Mouse (Mus musculus) monocyte, adult 5-6 weeks (primary cell): ENCODE measurements around the gene Adprh. TPM values are rescaled to one million over a fixed set of nuclear protein-coding genes. Genes with fewer than 3 reads are reported as not detected.
"Not testable (repeated sequence)": the region's sequence is repeated elsewhere in the genome, so short reads cannot be mapped to it uniquely, and the experiment has no call there.

Source experiments
- ATAC-seq: fragments of 153-309, 156-312 bp; replicated peaks from 2 replicates; pipeline ENCODE4 v1.8.0; 2017; ENCODE audit warnings: mild to moderate bottlenecking; ENCODE audit not compliant: low TSS enrichment, insufficient number of reproducible peaks, severe bottlenecking, poor library complexity, low FRiP score
- total RNA-seq: library from RNA; stranded (forward); fragments of 200-1000, 200-491, 200-594 nt; gene quantifications from 3 replicates; pipeline ENCODE4 v1.2.3, GENCODE M21; 2017

The Adprh gene
- total RNA-seq, 1 experiment from 2014 or later, result 16.7 TPM

DNA sequence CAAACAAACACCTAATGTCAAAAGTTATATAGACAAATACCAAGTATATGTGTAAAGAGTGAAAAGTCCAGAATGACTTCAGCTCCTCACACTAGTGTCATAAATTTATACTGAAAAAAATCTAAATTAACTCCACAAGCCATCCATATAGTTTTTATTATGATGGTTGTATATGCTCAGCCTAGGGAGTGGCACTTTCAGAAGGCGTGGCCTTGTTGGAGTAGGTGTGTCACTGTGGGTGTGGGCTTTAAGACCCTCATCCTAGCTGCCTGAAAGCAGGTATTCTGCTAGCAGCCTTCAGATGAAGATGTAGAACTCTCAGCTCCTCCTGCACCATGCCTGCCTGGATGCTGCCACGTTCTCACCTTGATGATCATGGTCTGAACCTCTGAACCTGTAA is 6.4 kb downstream of the Adprh start:
- not testable (repeated sequence) for ATAC-seq

DNA sequence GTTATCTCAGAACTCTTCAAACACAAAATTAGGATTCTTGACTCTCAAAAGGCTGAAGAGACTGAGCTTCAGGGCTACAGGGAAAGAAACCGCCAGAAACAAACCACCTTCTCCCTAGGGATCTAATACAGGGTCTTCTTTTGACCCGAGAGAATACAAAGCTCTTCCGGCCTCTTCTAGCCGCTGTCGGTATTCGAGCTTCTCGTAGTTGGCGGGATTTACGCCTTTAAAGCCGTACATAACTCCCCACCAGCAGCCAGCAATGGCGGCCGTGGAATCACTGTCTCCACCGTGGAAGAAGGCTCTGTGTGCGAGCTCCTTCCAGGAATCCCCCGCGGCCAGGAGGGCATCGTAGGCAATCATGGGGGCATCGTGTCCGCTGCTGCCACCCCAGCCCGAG is 6.9 kb downstream of the Adprh start:
- no peak for ATAC-seq

DNA sequence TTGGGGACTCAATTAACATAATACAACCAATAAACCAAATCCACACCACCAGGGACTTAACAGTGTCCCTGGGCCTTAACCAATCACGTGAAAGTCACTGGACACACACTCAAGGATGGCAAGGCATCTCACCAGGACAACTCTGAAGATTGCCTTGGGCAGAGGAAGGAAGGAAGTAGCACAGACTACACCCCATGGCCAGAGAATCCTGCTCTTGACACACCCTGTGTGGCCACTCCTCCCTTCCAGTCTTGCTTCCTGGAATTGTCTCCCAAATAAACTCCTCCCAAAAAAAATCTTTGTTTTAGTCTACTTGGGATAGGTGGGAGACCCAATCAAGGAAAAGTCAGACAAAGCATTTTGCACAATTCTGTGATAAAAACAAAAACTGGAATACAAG is 7.5 kb downstream of the Adprh start:
- ATAC-seq, result no peak

DNA sequence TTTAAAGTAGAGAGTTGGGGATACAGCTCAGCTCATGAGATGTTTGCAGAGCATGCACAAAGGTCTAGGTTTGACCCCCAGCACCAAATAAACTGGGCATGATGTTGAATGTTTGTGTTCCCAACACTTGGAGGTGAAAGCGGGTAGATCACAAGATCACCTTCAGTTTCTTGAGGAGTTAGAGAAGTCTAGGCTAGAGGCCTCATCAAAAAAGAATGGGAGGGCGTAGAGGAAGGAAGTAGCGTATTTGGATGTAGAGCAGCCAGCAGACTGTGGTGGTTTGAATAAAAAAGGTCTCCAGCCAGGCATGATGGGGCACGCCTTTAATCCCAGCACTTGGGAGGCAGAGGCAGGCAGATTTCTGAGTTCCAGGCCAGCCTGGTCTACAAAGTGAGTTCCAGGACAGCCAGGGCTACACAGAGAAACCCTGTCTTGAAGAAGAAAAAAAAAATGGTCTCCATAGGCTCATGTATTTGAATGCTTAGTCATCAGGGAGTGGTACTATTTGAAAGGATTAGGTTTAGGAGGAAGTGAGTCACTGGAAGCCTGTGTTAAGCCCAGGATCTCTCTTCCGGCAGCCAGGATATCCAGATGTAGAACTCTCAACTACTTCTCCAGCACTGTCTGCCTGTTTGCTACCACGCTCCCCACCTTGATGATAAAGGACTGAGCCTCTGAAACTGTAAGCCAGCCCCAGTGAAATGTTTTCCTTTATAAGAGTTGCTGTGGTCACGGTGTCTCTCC is 8.6 kb downstream of the Adprh start:
- ATAC-seq, result no peak

DNA sequence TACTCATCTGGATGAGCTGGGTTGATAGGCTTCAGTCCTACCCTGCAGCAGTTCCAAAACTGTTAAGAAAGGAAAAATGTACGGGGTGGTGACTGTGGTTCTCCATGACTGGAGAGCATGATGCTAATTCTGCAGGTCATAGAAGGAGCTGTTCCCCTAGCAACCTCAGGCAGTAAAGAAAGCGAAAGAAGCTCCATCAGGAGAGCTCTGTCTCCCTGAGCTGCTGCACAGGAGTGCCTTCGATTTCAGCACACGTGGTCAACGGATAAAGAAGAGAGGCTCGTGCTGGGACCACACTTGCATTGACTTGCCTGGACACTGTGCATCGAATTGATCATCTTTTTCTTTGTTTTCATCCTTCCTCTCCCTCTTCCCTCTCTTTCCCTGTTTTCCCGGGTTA is 10.3 kb downstream of the Adprh start:
- no peak for ATAC-seq

DNA sequence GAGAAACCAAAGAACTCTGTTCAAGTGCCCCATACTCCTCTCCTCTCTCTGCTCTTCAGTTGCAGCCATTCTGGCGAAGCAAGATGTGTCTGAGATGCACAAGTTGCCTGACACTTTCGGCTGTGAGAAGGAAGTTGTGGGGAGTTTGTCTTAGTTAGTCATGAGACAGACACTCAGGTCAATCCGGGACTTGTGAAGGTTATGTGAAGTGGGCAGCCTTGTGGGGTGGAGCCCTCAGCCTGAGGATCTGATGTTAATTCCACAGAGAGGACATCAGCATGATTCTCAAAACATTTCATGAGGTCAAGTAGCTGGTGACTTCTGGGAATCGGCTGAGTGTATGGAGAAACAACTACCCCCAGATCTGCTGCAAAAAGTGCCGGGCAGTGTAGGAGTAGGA is 10.9 kb downstream of the Adprh start:
- no peak for ATAC-seq

DNA sequence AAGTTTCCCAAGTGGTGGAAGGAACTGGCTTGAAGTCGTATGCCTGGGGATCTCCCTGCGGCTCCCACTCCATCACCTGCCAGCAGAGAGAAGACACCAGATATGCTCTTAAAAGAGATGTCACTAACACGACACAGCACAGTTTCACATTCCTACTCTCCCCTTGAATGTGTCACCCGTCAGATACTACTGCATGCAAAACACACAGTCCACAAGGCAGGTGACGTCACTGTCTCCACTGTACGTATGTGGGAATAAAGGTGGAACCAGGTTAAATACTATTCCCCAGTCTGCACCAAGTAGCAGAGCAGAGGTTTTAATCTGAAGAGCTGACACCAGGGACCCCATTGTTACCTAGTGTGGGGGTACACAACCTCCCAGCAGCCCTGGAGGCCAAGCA is 12.1 kb downstream of the Adprh start:
- no peak for ATAC-seq

DNA sequence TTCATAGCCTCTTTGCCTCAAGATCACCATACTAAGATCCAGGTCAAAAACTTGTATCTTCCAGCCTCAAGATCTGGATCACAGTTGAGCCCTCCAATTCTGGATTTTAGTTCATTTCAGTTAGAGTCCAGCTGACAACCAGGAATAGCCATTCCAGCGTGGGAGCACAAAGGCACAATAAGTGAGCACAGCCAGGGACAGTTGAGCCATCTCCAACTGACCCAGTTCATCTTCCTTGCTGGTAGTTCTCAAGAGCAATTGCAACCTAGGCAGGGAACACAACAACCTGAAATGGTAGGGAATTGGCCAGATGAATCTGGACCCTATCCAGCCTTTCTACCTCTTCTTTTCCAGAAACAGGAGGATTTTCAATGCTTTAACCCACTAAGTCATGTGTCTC is 13.3 kb downstream of the Adprh start:
- no peak for ATAC-seq

DNA sequence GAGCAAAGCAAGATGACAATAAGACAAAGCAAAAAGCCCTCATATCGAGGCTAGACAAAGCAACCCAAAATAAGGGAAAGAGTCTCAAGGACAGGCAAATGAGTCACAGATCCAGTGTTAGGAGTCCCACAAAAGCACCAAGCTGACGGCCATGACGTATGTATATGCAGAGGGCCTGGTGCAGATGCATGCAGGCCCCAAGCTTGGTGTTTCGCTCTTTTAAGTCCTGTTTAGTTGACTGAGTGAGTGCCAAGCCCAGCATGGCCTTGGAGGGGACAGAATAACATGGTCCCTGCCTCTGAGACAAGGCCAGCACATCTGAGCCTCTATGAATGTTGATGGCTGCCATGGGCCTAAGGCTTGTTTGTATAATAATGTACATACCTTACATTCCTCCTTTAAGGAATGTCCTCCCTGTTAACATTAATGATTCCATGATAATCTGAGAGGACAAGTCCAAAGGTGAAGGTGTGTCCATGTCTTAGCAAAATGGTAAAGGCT is 18.2 kb downstream of the Adprh start:
- ATAC-seq, result no peak

DNA sequence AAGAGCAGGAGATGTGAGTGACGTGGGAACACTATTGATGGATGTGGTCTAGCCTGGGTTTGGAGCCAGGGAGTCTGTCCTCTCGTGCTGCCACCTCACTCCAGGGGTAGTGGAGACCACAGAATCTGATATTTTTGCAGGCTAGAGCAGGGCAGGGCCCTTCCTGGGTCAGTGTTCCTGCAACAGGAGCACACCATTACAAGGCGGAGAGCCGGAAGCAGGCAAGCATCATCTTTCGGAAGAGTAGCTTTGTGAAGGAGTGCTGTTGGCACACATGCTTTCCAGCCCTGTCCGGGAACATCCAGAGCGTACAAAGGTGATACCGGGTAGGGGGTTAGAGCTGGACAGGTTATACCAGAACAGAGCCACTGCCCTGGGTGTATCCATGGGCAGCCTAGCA is 19.0 kb downstream of the Adprh start:
- no peak for ATAC-seq

DNA sequence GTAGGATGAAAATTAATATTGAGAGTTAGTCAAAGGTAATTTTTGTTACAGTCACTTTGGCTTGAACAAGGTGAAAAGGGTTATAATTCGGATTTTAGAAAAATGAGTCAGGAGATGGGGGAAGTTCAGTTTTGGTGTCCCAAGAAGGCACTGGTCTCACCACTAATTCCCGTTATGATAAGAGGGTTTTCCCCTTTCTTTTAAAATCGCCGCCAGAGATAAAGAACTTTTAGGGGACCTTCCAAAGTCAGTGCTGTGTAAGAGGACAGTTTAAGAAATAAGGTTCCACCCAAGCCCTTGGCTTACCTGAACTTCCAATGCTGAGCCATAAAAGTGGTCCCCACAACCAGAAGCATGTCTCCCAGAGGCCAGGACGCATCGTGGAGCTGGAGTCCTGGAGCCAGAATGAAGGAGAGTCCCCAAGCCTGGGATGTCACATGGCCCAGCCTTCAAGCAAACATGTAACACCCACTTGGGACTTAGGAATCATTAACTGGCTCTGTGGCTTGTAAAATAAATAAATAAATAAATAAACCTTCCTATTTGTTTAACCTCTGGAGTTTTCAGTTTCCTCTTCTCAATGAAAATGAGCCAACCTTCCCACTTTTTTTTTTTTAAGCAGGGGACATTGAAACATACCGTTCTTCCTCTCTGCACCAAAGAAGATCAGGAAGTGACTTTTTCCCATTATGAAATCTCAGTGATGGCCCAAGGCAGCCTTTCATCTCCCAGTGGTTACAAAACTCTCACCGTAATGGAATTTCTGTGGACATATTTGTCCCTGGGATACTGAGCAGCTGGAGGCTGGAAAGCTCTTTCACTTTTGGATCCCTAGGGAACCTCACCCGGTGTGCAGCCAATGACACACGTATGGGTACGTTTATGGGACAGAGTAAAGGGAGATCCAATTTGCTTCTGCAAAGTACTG is 19.7 kb downstream of the Adprh start, which contains the start of gene Pla1a:
Pla1a (minus strand) TSS at position 648 of the 928 bp plus-strand sequence.
- no peak for ATAC-seq

DNA sequence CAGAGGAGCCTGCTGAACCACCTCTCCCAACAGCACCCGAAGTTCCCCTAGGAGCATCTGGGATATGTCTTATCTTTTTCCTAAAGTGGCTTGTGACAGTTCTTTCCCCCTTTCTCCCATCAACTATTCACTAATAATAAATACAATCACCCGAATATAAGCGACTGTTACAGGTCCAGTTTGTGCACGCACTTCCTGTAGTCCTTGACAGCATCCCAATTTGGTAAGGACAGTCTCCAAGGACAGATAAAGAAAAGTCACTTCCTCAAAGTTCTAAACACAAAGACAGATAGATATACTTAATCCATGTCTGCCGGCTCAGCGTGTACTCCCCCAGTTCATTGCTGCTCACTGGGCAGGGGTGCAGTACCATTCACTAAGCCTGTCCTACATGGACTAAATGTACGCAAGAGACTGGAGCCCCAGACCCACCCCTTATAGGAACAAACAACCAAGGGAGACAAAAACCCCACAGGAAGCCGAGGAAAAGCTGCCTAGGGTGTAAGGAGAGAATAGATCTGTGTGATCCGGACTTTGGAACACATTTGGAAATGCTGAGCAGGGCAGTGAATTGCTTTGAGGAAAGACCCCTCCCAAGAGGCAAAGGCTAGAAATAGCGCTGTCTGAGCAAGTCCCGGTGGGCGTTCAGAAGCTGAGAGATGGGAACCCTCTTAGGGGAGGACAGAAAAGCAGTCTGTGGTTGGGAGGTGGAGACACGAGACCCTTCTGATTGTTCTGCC is 20.9 kb downstream of the Adprh start:
- no peak for ATAC-seq

DNA sequence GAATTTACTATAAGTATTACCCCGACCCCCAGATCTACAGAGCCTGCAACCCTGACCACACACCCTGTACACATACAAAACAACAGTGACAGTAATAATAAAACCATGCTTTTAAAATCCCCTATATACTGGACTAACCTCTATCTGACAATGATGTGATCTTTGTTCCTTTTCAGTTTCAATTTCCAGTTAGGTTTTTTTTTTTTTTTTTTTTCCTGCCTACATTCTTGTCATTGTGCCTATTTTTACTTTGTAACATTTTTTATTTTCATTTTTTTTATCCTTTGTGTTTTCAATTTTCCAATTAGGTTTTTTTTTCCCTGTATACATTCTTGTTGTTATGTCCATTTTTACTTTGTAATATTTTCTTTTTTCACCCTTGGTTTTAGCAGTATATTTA is 26.7 kb downstream of the Adprh start:
- no peak for ATAC-seq

DNA sequence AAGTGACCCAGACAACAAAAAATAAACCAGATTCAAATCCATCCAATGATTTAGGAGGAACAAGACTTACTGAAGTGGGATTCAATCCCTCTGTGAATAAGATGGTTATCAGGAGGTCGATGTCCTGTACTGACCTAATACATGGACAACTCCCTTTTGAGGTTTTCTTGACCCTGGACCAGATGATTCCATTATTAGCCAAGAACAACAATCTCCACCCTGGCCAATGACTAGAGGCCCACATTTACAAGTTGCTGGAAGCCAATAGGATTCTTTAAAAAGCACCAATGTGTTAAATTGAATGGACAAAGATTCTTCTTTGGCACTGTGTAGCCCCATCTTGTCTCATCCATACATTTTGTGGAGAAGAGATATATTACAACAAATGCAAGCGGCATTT is 27.1 kb downstream of the Adprh start:
- no peak for ATAC-seq

DNA sequence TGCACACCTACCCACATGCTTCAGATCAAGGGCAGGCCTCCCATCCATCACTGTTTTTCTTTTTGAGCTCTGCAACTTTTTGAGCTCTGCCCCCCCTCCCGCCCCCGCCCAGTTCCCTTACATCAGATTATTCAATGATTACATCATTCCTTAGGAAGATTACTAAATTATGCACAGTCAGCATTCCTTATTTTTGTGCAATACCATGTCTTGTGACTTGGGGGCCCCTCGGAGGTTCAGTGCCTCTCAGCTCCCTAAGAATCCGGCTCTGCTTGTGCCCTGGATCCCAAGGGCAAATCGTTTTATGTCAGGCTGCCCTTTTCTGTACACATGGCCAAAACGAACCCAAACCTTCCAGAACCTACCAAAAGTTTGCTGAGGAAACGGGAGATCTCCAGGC is 37.5 kb downstream of the Adprh start:
- ATAC-seq, result no peak

DNA sequence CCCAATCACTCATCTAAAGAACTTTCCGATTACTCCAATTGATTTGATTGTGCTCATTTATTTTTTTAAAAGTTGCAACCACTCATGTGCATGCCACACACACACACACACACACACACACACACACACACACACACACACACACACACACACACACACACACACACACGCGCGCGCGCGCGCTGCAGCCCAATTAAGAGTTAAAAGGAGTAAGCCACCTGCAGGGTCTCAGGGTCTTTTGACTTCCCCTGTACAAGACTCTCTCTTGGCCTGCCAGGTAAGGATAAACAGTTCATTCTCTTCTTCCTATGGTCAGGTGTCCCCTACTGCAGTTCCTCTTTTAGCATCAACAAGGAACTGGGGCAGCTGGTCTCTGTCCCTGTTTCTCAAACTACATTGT is 44.1 kb downstream of the Adprh start:
- ATAC-seq, result no peak

DNA sequence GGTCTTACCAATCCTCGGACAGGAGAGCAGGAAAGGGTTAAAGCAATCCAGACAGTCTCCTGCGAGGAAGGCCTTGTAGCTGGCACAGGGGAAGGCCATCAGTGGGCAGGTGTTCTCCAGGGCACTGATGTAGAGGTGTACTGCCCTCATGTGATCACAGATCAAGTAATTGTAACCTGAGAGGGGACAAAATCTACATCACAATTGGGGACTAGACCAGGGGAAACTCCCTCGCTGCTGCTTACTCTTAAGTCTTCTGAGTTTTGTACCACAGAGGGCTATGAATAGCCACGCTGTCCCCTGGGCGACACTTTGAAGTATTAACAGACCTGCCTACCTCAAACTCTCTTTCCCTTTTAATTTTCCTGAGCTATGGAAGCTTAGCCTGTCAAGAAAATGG is 44.9 kb downstream of the Adprh start:
- ATAC-seq, result no peak

DNA sequence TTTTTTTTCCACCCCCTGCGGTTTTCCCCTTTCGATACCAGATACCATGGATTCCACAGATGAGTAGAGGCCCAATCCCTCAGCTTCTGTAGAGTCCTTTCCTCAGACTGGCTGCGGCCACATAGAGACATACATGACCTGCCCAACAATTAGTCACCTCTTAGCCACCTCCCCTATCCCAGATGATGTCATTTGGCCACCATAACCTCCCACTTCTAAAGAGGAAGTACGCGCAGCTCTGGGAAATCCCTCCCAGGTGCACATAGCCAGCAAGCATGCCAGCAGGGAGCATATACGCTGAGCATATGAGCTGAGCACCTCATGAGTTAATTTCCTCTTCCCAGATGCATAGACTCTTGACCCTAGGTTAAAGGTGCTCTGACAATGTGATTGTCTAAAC is 45.8 kb downstream of the Adprh start:
- peak; percentile 44; the same call in 1 of the 2 replicates for ATAC-seq

DNA sequence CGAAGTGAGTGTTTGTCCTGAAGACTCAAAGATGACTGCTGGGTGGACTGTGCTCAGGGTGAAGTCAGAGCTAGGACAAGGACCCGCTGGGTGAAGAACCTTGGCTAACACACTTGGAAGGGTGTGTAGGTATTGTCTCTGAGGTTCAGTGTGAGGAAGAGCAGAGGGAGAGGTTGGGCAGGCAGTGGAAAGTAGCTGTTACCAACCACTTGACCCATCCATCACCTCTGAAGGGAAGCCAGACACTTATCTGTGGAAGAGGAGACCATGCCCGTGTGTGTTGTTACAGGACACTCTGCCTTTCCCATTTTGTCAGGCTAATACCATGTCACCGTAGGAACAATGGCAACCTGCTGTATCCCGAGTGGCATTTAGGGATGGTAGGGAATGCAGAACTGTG is 46.2 kb downstream of the Adprh start:
- no peak for ATAC-seq
